Mouse (Mus musculus): ENCODE measurements around the gene Ost4. TPM values are rescaled to one million over a fixed set of nuclear protein-coding genes. Genes with fewer than 3 reads are reported as not detected.

Gene Ost4
- total and polyA plus RNA-seq, 3 experiments, result 220 to 478 (median 321) TPM

DNA sequence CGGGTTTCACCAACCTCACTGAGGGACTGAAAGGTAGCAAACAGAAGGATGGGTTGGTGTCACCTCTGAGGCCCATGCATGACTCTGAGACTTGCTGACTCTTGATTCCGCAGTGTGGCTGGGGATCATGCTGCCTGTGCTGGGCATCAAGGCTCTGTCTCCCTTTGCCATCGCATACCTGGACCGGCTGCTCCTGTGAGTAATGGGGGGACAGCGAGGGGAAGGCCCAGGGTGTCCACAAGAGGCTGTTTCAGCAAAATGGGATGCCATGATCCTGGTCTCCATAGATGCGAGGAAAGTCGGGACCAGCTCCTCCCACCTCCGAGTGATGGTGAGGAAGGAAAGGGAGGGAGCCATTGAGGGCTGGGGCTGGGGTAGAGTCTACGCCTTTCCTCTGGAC is 35.0 kb downstream of the Ost4 start:
- peaks cover 9 to 26% of the 10 kb centered on the region in 2 experiments for H3K36me3 ChIP-seq (ENCODE audit: control insufficient read depth in 1 of 2, insufficient read depth in 2 of 2, low read length in 2 of 2)
- H3K27me3 ChIP-seq (ENCODE audit: control insufficient read depth in 1 of 2, insufficient read depth in 2 of 2, low read length in 2 of 2), result no peaks in the 10 kb centered on the region
- no peaks in the 10 kb centered on the region for H3K9me3 ChIP-seq (replicated peaks; ENCODE audit: insufficient read depth, low read length)
- H3K79me2 ChIP-seq (ENCODE audit: control insufficient read depth, insufficient read depth, low read length, poor library complexity), result peaks cover 13% of the 10 kb centered on the region
- no peak overlapping the region for H3K27ac ChIP-seq (ENCODE audit: control insufficient read depth, low read depth, low read length)
- no peak for TF ChIP-seq KAT2A (conservative IDR thresholded peaks at IDR 0.05; ENCODE audit: low read depth, low read length)
- no peak for TF ChIP-seq GABPA (IDR thresholded peaks at IDR 0.05; ENCODE audit: low read depth, low read length)
- no peak for TF ChIP-seq MXI1 (IDR thresholded peaks at IDR 0.05; ENCODE audit: low read depth, low read length)
- TF ChIP-seq ELF1 (IDR thresholded peaks at IDR 0.05; ENCODE audit: low read depth, low read length), result no peak
- TF ChIP-seq BHLHE40 (IDR thresholded peaks at IDR 0.05; ENCODE audit: borderline replicate concordance, low read depth, low read length), result no peak
- TF ChIP-seq NRF1 (IDR thresholded peaks at IDR 0.05; ENCODE audit: insufficient read depth, low read depth, low read length, poor library complexity, severe bottlenecking), result no peak
- TF ChIP-seq HCFC1 (IDR thresholded peaks at IDR 0.05; ENCODE audit: low read depth, low read length), result no peak
- TF ChIP-seq POLR2AphosphoS2 (IDR thresholded peaks at IDR 0.05; ENCODE audit: low read length), result 0 out of 2 replicates have a peak, but pooled peaks have one; percentile 5
- no peak for TF ChIP-seq E2F4 (IDR thresholded peaks at IDR 0.05; ENCODE audit: borderline replicate concordance, low read depth, low read length)
- no peak overlapping the region for H3K9ac ChIP-seq (ENCODE audit: control insufficient read depth, low read depth, low read length, poor library complexity, severe bottlenecking)
- DNase-seq (ENCODE audit: low read depth, low spot score), result no peak
- H3K4me1 ChIP-seq (ENCODE audit: control insufficient read depth in 1 of 2, insufficient read depth in 2 of 2, low read length in 2 of 2), result peaks cover 3 to 13% of the 10 kb centered on the region in 2 experiments
- no peak overlapping the region for H3K4me3 ChIP-seq (ENCODE audit: control insufficient read depth in 1 of 2, insufficient read depth in 1 of 2, low read depth in 2 of 2, low read length in 2 of 2)

DNA sequence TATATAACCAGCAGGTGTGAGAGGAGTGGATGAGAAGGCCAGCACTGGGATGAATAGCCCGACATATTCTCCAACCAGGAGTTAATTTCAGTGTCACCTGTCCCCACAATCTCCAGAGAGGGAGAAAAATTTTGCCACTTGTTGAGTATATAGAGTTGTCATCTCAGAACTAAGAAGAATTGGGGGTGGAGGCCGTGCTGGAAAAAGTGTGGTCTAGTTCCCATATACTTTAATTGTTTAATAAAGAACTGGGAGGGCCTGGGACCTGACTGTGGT is 37.5 kb downstream of the Ost4 start:
- TF ChIP-seq MEF2A (IDR thresholded peaks at IDR 0.05; ENCODE audit: extremely low read depth, insufficient replicate concordance, low read depth, low read length, poor library complexity, severe bottlenecking) (no peak), TBP (IDR thresholded peaks at IDR 0.05; ENCODE audit: low read depth, low read length) (0 out of 2 replicates have a peak, but pooled peaks have one; percentile 26), EP300 (IDR thresholded peaks at IDR 0.05; ENCODE audit: low read depth in 1 of 2, low read length in 2 of 2) (no peak), SMC3 (IDR thresholded peaks at IDR 0.05; ENCODE audit: low read depth, low read length) (no peak), CHD1 (IDR thresholded peaks at IDR 0.05; ENCODE audit: low read depth, low read length) (0 out of 2 replicates have a peak, but pooled peaks have one; percentile 66), MYC (IDR thresholded peaks at IDR 0.05; ENCODE audit: low read depth, low read length) (0 out of 2 replicates have a peak, but pooled peaks have one; percentile 24)
- H3K9ac ChIP-seq (ENCODE audit: control insufficient read depth, low read depth, low read length, poor library complexity, severe bottlenecking), result peak overlapping the region; percentile 93
- DNase-seq (ENCODE audit: low read depth, low spot score), result no peak
- peaks cover 13% of the 10 kb centered on the region for H3K79me2 ChIP-seq (ENCODE audit: control insufficient read depth, insufficient read depth, low read length, poor library complexity)
- H3K9me3 ChIP-seq (replicated peaks; ENCODE audit: insufficient read depth, low read length), result no peaks in the 10 kb centered on the region
- peak overlapping the region; percentile 79 to 90 for H3K4me3 ChIP-seq (ENCODE audit: control insufficient read depth in 1 of 2, insufficient read depth in 1 of 2, low read depth in 2 of 2, low read length in 2 of 2)
- peaks cover 3 to 13% of the 10 kb centered on the region in 2 experiments for H3K4me1 ChIP-seq (ENCODE audit: control insufficient read depth in 1 of 2, insufficient read depth in 2 of 2, low read length in 2 of 2)
- no peaks in the 10 kb centered on the region for H3K27me3 ChIP-seq (ENCODE audit: control insufficient read depth in 1 of 2, insufficient read depth in 2 of 2, low read length in 2 of 2)
- peaks cover 9 to 16% of the 10 kb centered on the region in 2 experiments for H3K36me3 ChIP-seq (ENCODE audit: control insufficient read depth in 1 of 2, insufficient read depth in 2 of 2, low read length in 2 of 2)
- 0 out of 2 replicates have a peak overlapping the region, but pooled peaks have one; percentile 13 for H3K27ac ChIP-seq (ENCODE audit: control insufficient read depth, low read depth, low read length)
